Mouse (Mus musculus) cerebellum, adult 2 months (tissue): ENCODE measurements at regions not wholly inside any gene's neighbourhood (a gene's known extent, or its start where the extent isn't known, plus 50 kb on each side); places are given as distances from the start of the nearest gene placed in this dataset.

Source experiments
- CTCF ChIP-seq: fragments of 200-500 bp; IDR thresholded peaks from 2 replicates; pipeline ENCODE4 v1.5.1; 2011; ENCODE audit warnings: low read depth, mild to moderate bottlenecking, control low read depth, low read length, moderate library complexity, borderline replicate concordance; ENCODE audit not compliant: insufficient read depth
- POLR2A ChIP-seq: fragments of 200-500 bp; IDR thresholded peaks from 2 replicates; pipeline ENCODE4 v1.6.1; 2011; ENCODE audit warnings: low read length, control low read depth, borderline replicate concordance; ENCODE audit not compliant: insufficient read depth

- TF ChIP-seq CTCF (no peak), POLR2A (no peak)
Observed at GRCm38 (mm10) chr6:22541603-22542002, 185.6 kb upstream of the Fam3c start.
